Mouse (Mus musculus): ENCODE measurements at regions not wholly inside any gene's neighbourhood (a gene's known extent, or its start where the extent isn't known, plus 50 kb on each side); places are given as distances from the start of the nearest gene placed in this dataset.

- TF ChIP-seq EP300 (IDR thresholded peaks at IDR 0.05): no peak
- no peak for TF ChIP-seq CTCF (IDR thresholded peaks at IDR 0.05)
Measured at GRCm38 (mm10) chr10:21775441-21775840, 106.5 kb upstream of the Sgk1 start.

Data from lung, postnatal 0 days (tissue).